Mouse (Mus musculus) liver, embryonic 14.5 days (tissue): ENCODE data around the gene 1700001K19Rik.

Source experiments
- CTCF ChIP-seq: IDR thresholded peaks from 2 replicates; pipeline ENCODE4 v1.5.1; 2016; ENCODE audit warnings: antibody characterized with exemption, low read depth, control low read depth
- EP300 ChIP-seq: IDR thresholded peaks from 2 replicates; pipeline ENCODE4 v1.6.1; 2016; ENCODE audit warnings: antibody characterized with exemption, low read depth

- TF ChIP-seq CTCF (no peak), EP300 (no peak)
Measured at GRCm38 (mm10) chr12:110681191-110681590, 1.2 kb downstream of the 1700001K19Rik start.
